Mouse (Mus musculus): Measurements from ENCODE around the gene Gcn1l1.
"Not testable (repeated sequence)": the region's sequence is repeated elsewhere in the genome, so short reads cannot be mapped to it uniquely, and the experiment has no call there.

Gcn1l1 gene

GRCm38 (mm10) chr5:115564737-115565393 is at the start of gene Gcn1l1:
TSS of gene Gcn1l1 (plus strand) at chr5:115565254.
- peak; percentile 77 to 90 for DNase-seq

DNA sequence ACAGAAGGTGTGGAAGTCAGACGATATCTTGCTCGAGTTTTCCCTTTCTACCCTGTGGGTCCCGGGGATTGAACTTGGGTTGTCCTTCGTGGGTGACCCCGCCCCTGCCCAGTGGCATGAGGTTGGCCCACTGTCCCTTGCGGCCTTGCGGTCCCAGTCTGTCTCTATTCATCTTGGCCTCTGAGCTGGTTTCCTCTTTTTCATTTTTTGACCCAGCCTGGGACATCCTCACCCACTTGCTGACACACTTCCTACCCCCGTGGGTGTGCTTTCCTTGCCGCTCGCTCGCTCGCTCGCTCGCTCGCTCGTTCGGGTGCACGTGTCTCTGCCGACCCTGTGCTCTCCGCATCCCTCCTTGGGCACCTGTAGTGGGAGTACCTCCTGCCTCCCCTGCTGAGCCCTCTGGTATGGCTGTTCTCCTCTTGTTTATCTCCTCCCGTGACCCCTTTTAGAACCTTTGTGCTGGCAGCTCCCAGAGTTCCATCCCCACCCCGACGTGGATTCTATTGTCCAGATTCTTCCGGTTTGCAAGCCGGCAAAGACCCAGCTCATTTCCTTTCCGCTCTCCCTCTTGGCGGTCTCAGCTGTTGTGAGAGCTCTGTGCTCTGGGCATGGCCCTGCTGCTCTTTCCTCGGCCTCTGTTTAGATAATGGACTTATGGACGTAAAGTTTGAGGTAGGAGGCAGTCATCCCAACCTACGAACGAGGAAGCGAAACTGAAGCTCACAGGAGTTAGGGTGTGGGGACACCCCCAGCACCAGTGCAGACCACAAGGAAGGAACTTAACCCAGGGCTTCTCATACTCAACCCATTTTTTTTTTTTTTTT is 48.8 kb upstream of the Gcn1l1 start:
- peak; percentile 59 to 84 for DNase-seq

DNA sequence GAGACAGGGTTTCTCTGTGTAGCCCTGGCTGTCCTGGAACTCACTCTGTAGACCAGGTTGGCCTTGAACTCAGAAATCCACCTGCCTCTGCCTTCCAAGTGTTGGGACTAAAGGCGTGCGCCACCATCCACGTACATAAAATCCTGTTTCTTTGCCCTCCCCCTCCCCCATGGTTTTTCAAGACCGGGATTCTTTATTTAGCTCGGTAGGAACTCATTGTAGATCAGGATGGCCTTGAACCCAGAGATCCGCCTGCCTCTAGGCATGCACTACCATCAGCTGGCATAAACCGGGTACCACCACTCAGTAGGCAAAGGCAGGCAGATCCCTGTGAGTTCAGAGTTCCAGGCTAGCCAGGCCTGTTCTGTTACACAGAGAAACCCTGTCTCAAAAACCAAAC is 48.1 kb upstream of the Gcn1l1 start:
- no peak for DNase-seq

- DNase-seq, result peak in 1 of 2 experiments; percentile 62
These were observed 47.6 kb upstream of the Gcn1l1 start for GRCm38 (mm10) chr5:115517501-115517900.

GRCm38 (mm10) chr5:115518214-115518613 is 46.8 kb upstream of the Gcn1l1 start:
- DNase-seq, result not testable (repeated sequence)

- DNase-seq, result peak; percentile 60 to 87
These were observed 44.7 kb upstream of the Gcn1l1 start for GRCm38 (mm10) chr5:115520325-115520869.

- peak; percentile 74 to 88 for DNase-seq
These were observed 43.2 kb upstream of the Gcn1l1 start for GRCm38 (mm10) chr5:115521553-115522461.

- DNase-seq, result peak in 1 of 2 experiments; percentile 34
These were observed 42.5 kb upstream of the Gcn1l1 start for GRCm38 (mm10) chr5:115522531-115522930.

DNA sequence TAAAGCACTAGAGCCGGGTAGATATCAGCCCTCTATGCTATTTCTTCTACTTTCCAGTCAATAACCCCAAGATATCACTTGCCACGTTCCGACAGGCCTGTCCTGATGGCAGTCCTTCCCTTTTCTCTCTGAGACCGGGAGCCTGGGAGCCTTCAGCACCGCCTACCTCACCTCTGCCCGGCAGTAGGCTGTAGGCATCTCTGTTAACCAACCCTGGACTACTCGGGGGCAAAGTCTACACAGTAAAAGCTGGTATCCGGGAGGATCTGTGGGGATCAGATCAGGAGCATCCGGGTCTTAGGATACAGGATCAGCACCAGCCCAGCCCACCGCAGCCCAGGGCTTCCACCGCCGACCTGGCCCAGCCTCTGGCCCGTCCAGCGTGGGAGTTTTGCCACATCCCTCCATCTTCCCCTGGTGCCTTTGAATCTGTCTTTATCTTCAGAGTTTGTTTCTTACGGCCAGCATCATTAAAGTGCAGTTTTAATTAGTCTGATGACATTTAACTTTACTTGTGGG is 42.0 kb upstream of the Gcn1l1 start:
- DNase-seq, result peak; percentile 60 to 85

GRCm38 (mm10) chr5:115523971-115524370 is 41.1 kb upstream of the Gcn1l1 start:
- peak; percentile 69 to 89 for DNase-seq

- peak in 1 of 2 experiments; percentile 24 for DNase-seq
These were observed 40.6 kb upstream of the Gcn1l1 start for GRCm38 (mm10) chr5:115524471-115524870.

GRCm38 (mm10) chr5:115525416-115525815 is 39.6 kb upstream of the Gcn1l1 start:
- peak in 1 of 2 experiments; percentile 53 for DNase-seq

GRCm38 (mm10) chr5:115525943-115526342 is 39.1 kb upstream of the Gcn1l1 start:
- peak; percentile 51 to 76 for DNase-seq

- DNase-seq, result peak in 1 of 2 experiments; percentile 33
These were observed 38.4 kb upstream of the Gcn1l1 start for GRCm38 (mm10) chr5:115526456-115527202.

DNA sequence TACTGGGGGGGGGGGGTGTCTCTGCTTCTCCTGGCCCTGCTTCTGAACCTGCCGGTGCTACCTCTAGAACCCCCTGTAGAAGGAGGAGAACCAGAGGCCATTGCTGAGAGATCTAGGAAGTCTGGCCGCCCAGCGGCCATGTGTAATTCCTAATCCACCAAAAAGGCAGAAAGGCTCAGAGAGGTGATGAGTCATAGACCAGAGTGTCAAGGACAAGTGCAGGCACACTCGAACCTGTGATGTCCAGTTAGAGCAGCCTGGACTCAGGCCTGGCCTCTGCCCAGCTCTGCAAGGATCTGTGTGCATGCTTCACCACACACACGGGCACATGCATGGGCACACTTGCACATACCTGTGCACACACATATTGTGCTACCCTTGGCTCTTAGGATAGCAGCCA is 36.9 kb upstream of the Gcn1l1 start:
- peak in 1 of 2 experiments; percentile 3 for DNase-seq

- peak in 1 of 2 experiments; percentile 2 for DNase-seq
These were observed 35.7 kb upstream of the Gcn1l1 start for GRCm38 (mm10) chr5:115529364-115529741.

DNA sequence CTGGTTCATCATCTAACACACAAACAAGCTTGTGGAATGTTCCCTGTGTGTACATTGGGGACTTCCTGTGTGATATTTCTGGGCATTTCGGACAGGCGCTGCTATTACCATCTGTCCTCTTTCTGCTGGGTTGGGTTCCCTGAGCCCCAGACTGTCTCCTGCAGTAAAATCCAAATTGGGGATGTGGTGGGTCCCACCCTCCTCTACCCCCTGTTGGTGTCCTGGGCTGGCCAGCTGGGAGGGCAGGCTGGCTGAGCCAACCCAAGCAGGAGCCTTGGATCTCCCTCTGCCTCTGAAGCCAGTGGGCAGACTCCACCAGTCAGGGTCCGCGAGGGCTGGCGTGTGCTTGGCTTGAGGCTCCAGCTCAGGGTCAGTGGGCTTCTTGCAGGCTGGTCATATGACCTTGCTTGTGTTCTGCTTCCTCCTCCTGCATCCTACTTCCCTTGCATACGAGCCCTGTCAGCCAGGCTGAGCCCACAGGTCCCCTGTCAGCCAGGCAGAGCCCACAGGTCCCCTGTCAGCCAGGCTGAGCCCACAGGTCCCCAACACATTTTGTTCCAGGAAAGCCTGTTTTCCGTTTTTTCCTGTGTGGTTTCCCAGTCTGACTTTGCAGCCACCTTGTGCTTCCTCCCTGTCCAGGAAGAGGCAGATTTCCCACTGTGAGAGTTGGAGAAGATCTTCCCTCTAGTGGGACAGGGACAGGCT is 35.2 kb upstream of the Gcn1l1 start:
- peak; percentile 14 to 71 for DNase-seq

- peak; percentile 59 to 80 for DNase-seq
These were observed 34.6 kb upstream of the Gcn1l1 start for GRCm38 (mm10) chr5:115530447-115530809.

DNA sequence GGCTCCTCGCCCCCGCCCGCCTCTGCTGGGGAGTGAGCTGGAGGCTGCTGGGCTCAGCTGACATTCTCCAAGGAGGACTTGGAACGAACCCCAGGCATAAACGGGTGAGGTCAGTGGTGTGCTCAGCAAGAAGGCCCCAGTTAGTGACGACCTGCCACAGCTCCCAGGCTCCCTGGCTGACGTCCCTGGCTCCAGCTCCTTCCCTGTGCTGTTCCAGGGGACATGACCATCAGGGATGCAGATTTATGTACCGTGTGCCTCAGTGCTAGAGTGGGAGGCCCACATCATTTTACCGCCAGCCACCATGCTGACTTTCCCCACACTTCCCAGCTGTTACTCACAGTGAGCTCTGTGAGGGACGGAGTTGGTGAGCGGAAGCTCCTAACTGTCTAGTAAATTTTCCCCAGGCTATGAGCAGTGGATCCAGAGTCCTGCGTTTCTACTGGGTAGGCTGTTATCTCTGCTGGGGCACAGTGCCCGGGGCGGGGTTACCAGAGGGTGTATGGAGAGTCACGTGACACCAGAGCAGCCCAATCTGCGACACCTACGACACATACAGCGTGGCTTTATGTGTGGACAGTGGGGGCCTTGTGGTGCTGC is 33.3 kb upstream of the Gcn1l1 start:
- peak; percentile 78 to 91 for DNase-seq

- peak; percentile 67 to 88 for DNase-seq
These were observed 30.7 kb upstream of the Gcn1l1 start for GRCm38 (mm10) chr5:115534290-115534731.
